Mouse (Mus musculus) retina, postnatal 7 days (tissue): ENCODE results near the gene Tatdn3.

Source experiments
- DNase-seq: peaks from one replicate; pipeline ENCODE4 v3.0.0-alpha.2; 2012; ENCODE audit warnings: low read depth, low spot score

The Tatdn3 gene

DNA sequence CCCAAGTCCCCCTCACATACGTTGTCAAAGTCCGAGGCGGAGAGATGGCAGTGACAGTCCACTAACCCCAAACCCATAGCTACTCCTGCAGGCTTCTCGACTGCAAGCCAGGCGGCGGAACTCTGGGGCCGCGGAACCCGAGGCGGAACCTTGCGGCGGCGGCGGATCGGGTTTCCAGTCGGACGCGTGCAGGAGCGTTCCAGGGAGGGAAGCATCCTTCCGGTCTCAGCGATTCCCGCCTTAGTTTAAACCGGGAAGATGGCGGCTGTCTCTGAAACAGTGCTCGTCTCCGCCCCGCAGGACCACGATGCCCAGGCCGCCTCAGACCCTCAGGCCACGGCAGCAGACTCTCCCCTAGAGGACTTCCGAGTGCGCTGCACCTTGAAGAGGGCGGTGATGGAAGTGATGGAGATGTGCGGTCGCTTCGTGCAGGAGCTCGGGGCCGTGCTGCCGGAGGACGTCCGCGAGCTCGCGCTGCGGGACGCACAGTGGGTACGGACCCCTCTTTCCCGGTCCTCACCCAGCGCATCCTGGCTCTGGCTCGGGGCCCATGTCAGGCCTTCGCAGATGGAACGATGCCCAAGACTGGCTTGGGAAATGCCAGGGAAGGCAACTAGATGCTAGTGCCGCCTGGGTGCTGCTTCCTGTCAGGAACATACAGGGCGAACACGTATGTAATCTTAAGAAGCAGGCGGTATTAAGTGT, at the start of gene Tatdn3, which contains the start of gene Nsl1:
TSS of gene Tatdn3 (minus strand) at position 152 of the 705 bp plus-strand sequence.
TSS of gene Nsl1 (plus strand) at position 232 of the 705 bp plus-strand sequence.
- DNase-seq, result peak; percentile 84

DNA sequence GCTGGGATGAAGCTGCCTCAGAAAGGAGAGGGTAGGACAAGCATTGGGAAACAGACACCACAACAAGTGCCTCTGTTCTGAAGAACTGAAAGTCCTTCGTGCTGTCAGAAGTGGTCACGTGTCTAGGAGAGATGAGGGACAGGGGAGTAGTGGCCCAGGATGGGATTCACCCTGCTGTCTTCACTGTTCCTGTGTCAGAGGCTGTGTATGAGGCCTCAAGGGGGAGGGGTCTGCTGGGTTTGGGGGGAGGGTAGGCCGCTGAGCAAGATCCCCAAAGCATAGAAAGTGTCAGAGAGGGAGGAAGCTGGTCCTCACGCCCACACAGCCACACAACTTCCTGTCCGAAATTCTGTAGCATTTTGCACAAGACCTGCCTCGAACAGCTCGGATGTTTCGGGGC, 48.4 kb upstream of the Tatdn3 start:
- DNase-seq, result no peak

DNA sequence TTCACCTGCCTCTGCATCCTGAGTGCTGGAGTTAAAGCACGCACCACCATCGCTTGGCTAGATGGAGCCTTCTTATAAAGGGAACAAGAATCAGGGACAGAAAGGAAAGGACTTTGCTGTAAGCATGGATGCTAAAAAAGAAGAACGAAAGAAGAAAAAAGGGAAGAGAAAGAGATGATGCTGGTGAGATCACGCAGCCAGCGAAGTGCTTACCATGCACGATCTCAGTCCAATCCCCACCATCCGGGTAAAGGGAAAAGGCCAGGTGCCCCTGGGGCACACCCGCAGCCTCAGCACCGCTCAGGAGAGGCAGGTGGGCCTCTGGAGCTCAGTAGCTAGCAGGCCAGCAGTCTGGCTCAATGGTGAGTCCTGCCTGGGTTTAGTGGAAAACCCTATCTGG, 47.2 kb upstream of the Tatdn3 start:
- DNase-seq, result no peak

DNA sequence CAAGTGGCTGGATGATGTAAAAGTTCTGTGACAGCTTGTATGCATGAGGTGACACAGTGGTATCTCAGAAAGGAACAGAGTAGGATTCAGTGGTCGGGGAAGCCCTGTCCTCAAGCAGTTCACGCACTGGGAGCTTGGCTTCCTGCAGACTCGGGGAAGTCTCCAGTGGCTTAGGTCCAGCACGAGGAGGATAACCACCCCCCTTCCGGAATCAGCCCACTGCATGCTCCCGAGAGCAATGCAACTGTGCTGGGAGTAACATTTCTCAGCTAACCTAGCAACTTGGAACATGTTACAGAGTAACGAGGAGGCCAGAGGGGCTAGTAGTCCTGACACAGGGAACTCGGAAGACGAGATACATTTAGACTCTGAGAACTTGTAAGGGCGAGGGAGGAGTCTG, 44.6 kb upstream of the Tatdn3 start:
- no peak for DNase-seq

DNA sequence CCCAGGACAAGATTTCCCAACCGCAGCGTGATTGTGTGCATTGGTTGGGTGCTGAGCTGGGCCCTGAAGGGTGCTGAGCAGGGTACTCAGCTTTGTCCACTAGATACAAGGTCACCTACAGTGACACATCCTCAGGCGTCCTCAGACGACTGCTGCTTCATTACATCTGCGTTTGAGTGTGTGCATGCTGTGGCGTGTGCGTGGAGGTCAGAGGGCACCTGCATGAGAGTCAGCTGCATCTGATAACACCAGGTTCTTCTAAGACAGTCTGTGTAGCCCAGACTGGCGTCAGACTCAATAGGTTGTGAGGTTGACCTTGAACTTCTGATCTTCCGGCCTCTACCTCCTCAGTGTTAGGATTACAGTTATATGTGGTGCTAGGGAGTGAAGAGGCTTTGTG, 42.5 kb upstream of the Tatdn3 start:
- DNase-seq, result no peak

DNA sequence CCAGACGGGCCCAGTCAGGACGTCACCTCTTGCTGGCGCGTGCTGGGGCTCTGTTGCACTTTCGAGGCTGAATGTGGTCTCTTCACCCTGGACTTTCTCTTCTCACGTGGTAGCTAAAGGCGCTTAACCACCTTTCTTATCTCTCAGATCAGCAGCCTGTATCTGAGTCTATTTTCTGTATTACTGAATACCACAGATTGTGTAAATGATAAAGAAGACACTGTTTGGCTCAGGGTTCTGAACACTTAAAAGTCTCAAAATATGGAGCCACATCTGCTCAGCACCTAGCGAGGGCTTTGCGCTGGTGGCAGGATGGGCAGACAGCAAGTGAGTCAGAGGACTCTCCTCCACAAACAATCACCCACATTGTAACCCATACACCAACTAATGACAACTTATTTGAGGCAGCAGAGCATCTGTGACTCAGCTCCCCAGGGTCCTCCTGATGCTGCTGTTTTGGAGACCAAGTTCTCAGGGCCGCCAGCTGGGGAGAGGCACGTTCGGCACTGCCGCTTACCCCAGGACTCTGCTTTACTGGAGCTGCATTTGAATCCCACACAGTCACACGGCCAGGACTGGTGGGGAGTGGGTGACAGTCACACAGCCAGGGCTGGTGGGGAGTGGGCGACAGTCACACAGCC, 40.1 kb upstream of the Tatdn3 start:
- no peak for DNase-seq

DNA sequence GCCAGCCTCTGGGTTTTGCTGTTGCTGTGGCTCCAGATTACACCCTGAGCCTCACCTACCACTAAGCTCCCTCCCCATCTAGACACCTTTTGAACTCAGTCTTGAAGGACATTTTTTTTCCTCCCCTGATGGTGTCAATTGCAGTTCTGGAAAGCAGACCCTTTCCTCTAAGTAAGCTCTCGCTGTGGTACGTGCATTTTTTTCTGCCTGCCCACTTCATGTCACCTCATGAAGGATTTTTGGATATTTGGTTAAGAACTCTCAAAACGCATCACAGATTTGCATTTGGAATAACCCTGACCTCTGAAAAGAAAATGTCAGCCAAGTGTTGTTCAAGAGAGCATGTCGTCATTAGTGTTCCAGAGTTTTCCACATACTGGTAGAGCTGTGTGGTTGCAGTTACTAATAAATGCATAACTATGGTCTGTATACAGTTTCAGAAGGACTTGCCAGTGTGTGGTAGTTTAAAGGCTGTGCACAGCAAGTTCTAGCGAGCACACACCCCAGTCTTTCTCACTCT, 37.1 kb upstream of the Tatdn3 start:
- DNase-seq, result no peak

DNA sequence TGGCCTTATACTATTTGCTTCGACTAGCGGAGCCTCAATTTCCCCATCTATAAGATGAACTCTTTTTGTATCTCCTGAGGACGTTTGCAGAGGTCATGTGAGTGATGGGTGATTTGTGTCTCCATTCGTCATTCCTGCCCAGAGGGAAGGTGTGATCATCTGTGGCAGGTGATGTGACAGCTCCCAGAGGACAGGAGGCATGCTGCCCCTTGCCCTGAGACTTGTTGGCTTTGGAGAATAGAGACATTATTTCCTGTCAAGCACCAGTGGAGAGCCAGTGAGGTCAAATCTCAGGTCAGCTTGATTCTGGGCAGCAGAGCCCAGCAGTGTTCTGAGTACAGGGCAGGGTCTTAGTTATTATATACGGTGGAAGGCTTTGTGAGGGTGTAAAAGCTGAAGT, 36.4 kb upstream of the Tatdn3 start:
- DNase-seq, result no peak

DNA sequence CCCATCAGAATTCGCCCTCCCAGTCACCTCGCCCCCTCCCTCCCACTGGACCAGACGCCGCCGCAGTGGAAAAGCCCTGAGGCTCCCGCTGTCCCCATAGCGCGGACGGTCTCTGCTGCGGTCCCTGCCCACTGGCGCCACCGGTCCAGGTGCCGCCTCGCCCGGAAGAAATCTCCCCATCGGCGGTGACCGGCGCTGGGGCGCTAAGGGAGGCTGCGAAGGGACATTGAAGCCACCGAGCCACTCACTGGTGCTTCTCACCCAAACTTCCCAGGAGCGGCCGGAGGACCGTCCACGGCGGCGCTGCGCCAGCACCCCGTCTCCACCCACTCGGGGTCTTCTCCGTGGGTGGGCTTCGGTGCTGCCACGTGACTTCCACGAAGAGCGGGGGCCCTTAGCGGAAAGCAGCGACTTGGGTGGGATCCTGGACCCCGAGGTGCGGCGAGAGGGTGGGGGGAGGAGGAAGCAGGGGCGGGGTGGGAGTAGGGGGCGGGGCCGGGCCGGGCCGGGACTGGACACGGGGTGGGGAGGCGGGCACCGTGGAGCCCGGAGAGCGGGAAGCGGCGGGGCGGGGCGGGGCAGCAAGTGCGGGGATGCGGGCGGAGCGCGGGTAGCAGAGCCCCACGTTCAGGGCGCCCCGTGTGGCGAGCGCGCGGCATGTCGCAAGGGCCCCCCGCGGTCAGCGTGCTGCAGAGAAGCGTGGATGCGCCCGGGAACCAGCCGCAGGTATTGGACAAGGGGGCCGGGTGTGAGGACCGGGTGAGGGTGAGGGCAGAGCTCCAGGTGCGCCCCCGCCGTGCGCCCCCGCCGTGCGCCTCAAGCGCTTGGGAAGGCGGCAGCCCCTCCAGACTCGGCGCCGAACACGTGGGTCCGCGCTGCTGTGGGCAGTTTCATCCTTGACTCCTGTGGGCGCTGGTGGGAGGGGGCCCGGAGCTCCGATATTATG, 35.3 kb upstream of the Tatdn3 start, which contains the start of gene Batf3:
TSS of gene Batf3 (plus strand) at position 46 of the 946 bp plus-strand sequence.
- no peak for DNase-seq

DNA sequence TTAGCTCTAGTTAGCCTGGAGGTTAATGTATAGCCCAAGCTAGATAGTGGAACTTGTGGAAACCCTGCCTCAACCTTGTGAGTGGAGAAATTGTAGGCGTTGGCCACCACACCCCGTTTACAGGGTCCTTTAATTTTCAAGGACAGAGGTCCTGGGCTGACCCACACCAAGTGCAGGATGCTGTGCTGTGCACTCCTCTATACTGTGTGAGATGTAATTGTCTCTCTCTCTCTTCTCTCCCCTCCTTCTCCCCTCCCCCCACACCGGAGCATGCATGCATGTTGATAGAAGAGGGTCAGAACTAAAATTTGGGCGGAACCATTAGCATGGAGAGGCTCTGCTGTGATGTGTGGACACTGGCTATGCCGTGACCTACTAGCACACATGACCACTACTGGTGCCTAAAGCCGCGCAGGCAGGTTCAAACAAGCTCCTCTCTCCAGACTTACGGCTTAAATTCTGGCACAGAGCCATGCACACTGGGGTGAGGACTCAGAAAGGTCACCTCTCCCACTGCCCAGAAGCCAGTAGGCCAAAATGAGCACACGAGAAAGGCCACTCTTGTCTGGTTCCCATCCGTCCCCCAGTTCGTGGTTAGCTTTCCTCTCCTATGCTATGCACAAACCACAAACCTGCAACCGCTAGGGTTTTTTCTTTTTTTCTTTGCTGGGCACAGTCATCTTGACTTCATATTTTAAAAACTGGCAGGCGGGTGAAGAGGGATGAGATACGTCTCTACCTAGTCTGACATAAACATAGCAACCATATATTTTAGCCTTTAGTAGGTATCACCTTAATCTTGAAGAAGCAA, 34.3 kb upstream of the Tatdn3 start:
- DNase-seq, result no peak

DNA sequence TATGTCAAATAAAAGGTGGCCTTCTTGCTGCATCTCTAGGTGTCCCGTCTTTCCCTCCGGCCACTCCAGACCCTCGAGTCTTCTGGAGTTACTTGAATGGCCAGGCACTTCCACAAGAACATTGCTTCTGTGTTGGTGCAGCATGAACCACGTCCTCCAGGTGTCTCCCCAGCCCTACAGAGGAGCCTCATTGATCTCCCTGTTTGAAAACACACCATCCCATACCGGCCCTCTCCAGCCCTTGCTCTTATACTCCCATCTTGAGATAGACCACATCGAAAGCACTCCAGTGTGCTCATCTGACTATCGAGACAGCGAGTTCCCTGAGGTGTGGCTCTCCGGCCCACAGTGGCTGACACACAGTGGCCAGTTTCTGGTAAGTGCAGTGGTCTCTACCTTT, 32.3 kb upstream of the Tatdn3 start:
- no peak for DNase-seq

DNA sequence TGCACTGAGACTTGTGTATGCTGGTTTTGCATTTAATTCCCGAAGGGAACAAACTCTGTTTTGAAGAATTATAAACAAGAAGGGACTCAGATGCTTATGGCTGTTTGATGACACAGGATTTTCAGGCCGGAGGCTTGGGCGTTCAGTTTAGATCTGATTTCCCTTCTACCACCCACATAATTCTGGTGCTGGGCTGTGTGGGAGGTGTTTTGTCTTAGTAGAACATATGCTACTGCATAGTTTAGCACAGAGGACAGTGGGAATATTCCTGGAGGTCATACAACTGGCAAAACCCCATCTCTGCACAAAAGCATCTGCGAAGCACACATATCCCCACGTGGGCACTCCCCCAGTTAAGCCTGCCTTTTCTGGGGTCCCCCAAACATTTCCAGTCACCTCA, 30.8 kb upstream of the Tatdn3 start:
- DNase-seq, result no peak

DNA sequence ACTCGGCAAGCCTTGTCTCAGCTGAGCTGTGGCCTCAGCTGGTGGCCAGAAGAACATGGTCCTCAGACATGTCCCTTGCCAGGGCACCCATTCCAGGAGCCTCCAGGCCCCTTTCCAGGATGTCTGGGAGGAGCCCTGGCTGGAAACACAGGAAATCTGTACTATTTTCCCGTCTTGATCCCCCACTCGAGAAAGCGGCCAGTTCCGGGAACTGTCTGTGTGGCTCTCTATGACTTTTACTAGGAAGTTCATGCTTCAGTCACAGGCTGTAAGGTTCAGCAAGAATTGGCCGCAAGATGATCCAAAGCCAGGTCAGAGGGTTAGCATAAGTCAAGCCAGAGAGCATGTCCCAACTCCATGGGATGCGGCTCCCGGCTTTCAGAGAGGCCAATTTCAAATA, 29.3 kb upstream of the Tatdn3 start:
- DNase-seq, result no peak

DNA sequence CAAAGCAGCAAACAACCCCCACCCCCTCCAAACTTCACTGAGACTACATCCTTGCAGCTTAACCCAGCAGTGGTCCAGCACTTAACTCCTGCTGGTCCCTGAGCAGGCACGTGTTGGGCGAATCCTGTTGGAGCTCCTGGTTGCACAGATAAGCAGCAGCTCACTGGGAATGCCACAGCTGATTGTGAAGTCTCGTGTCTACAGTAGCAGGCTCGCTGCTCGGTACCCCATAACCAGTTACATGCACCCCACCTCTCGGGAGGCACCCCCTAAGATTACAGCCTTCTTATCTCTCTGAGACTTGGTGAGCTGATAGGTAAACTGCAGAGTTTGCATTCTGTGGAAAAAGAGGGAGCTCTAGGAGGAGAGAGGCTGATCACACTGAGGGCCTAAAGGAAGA, 26.6 kb upstream of the Tatdn3 start:
- no peak for DNase-seq

DNA sequence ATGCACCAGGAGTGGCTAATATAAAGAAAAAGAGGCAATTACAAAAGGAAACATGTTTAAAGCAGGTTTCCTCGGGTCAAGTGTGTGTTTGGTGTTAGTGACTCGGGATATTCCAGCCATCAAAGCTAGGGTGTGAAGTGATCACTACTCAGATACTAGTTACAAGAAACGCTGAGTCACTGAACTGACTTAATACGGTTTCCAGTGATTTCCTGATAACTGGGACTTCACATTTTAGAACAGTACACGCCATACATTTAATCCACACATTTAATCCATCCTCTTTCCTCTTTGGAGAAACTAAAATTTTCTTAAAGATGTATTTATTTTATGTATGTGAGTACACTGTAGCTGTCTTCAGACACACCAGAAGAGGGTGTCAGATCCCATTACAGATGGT, 25.2 kb upstream of the Tatdn3 start:
- no peak for DNase-seq

DNA sequence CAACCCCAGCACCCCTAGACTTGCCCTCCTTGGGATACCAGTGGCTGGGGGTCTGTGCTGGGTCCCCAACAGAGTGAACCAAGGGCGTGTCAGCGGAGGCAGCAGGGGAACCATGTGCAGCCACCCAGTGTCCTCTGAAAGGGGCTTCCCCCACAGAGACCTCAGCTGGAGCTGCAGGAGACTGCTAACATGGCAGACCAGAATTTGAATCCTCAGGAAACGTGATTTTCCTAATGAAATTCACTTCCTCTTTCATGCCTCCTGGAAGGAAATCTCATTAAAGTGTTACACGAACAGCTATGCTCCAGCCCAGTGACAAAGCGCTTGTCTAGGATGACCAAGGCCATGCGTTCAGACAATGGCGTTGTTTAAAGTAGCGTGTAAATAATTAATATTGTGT, 24.2 kb upstream of the Tatdn3 start:
- DNase-seq, result no peak

DNA sequence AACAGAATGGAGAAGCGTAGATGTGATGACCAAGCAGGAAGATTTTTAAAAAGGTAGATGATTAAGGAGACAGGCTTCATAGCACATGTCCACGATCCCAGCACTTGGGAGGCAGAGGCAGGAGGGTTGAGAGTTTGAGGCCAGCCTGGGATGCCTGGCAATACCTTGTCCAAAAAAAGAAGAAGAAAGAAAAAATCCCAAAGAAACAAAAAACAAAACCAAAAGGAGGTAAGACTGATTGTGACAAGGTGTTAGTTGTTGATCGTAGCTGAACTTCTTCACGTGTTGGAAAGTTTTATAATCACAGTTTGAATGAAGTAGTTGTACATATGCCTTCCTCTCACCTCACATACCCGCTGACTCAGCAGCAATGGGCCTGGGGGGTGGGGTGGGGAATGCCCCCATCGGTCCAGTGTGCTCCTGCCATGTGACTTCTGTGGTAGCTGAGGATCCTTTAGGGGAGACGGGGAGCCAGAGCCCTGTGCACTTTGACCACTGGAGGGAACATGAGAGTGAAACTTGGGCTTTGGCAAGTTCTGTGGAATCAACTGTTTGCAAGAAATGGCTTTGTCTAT, 23.7 kb upstream of the Tatdn3 start:
- no peak for DNase-seq

DNA sequence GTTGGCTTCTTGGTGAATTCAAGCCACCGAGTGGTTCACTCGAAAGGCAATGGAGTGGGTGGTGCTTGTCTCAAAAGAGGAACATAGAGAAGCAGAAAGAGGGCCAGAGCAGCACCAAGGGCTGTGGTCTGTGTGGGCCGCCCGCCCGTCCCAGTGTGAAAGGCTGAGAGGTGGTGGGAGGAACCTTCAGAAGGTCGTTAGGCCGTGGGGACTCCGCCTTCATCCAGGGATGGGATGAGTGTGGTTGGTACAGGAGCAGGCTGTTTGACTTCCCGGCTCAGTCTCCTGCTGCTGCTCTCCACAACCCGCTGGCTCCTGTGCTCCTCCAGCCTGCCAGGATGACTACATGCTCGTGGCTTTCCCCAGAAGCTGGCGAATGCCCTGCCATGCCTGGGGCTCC, 22.9 kb upstream of the Tatdn3 start:
- DNase-seq, result no peak

DNA sequence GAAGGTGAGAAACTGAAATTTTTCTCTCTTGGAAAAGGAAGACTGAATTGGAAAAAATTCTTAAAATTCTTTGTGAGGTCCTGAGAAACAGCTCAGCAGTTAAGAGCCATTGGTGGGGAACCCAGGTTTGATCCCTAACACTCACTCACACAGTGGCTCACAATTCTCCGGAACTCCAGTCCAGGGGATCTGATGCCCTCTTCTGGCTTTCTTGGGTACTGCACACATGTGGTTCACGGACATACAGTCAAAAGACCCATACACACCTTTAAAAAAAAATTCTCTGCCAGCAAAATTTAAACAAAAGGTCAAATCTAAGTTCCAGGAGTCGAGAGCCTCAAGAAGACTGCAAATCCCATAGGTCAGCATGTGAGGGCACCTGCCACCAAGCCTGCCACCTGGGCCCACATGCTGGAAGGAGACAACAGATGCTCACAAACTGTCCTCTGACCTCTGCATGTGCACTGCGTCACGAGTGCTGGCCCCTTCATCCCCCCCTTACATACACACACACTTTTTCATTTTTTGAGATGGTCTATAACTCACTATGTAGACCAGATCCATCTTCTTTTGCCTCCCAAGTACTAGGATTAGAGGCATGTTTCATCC, 22.3 kb upstream of the Tatdn3 start:
- peak; percentile 44 for DNase-seq

DNA sequence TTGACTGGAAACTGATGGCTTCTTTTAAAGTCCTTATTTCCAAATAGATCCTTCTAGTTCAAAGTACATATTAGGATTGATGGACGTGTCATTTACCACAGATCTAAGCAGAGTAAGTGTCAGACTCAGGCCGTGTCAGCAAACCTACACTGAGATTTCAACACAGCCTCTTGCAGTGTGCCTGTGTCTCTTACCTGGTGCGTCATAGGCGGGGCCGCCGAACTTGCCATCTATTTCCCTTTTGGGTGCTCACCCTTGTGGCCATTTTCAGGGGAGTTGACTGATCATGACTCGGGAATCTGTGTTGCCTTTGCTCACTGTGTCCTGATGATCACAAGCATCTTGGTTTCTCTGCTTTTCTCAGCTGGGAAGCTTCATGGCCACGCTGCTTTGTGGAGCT, 20.5 kb upstream of the Tatdn3 start:
- no peak for DNase-seq
